Mouse (Mus musculus) skeletal muscle tissue, adult 2 months (tissue): Measurements from ENCODE around the gene Kcnip1.

ENCODE experiments used
- DNase-seq: peaks from one replicate; pipeline ENCODE4 v3.0.0-alpha.2; 2012; ENCODE audit warnings: low read depth, low spot score

Gene Kcnip1

GRCm38 (mm10) chr11:33761201-33761755, 231.7 kb downstream of the Kcnip1 start:
- DNase-seq: no peak

DNA sequence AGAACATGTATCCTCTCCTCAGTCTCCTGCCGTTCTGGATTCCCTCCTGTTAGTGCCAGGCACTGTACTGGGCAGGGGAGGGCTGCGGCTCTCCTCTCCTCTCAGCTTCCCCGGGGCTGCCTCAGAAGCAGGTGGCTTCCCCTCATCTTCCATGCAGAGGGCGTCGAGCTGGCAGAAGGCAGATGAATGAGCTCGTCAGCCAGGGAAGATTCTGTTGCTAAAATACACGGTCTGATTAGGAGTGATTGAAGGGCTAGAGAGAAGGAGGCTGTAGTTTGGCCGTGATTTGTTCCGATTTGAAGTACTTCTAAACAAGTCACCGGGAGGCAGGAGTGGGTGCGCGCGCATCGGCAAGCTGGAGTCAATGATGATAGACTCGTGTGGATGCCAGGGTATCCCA, 236.3 kb downstream of the Kcnip1 start:
- DNase-seq: no peak

GRCm38 (mm10) chr11:33752431-33752873, 240.5 kb downstream of the Kcnip1 start:
- DNase-seq: peak; percentile 7

DNA sequence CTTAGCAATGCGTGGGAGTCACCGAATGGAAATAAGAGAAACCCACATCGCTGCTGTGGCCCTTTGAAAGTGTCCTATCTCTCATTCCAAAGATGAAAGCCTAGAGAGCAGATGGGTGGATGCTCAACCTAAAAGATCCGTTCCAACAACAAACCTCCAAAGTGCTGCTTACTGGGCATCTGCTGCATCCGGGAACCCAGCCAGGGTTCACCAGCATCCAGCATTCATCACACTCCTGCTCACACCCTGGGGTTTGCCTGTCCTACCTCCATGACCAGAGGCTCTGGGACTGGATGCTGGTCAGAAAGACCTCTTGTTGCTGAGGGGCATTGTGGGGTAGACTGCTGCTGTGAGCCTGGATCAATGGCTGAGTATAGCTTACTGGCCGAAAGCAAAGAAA, 241.4 kb downstream of the Kcnip1 start:
- DNase-seq: no peak

- no peak for DNase-seq
These were observed 243.0 kb downstream of the Kcnip1 start for GRCm38 (mm10) chr11:33749979-33750378.

DNA sequence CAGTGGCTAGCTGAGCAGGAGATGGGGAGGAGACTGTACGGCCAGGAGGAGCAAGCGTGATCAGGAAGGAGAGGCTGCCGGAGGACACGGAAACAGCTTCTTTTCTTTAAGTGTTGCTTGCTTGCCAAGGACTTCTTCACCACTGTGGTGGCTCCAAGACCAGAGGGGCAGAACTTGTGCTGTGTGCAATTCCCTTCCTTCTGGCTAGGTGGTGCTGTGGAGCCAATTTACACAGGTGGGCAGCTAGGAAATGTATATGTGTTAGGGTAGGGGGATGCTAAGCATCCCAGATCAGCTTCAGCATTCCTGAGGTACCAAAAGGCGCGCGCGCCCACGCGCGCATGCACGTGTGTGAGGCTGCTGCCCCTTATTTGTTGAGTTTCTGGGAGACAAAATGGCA, 243.5 kb downstream of the Kcnip1 start:
- DNase-seq: no peak

- no peak for DNase-seq
These were observed 244.2 kb downstream of the Kcnip1 start for GRCm38 (mm10) chr11:33748754-33749153.

DNA sequence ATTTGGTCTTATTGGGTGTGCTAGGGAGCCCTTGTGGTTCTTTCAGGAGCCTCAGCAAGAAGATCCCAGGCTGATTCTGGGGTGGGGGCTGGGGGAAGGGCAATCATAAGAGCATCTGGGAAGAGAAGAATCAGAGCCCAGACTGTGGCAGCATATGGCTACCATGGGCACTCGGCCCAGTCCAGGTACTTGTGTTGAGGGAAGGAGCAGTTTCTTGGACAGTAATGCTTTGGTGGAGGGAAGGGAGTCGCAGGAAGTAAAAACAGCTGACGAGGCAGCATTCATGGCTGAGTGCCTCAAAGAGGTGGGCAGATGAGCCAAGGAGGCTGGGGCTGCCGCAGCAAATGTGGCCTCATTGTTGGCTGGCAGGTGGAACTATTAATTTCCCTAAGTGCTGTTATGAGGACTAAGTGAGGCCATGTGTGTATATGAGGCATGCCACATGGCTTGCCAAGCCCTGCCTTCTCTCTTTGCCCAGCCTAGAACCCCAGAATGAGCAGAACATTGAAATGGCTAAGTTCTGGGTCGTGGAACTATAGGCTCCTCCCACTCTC, 245.5 kb downstream of the Kcnip1 start:
- DNase-seq: no peak

- no peak for DNase-seq
These were observed 246.6 kb downstream of the Kcnip1 start for GRCm38 (mm10) chr11:33746402-33746801.

DNA sequence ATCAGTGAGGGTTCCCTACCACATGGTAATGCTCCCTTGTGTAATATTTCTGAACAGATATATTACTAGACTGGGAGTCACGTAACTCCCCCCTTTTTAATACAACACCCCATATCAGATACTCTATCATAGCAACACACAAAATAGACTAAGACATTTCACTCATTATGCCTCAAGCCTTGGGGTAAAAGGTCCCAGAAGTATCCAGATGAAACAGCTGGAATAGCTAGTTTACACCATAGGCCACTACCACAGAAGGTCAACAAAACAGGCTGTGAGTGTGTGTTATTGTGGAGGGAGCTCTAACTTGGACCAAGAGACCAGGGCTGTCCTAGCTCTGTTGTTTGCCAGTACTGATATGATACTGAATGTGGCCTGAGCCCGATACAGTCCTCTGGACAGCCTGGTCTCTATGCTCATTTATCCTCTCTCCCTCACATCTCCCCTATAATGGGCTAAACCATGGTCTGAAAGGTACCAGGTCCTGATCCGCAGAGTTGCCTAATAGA, 247.1 kb downstream of the Kcnip1 start:
- DNase-seq: no peak

DNA sequence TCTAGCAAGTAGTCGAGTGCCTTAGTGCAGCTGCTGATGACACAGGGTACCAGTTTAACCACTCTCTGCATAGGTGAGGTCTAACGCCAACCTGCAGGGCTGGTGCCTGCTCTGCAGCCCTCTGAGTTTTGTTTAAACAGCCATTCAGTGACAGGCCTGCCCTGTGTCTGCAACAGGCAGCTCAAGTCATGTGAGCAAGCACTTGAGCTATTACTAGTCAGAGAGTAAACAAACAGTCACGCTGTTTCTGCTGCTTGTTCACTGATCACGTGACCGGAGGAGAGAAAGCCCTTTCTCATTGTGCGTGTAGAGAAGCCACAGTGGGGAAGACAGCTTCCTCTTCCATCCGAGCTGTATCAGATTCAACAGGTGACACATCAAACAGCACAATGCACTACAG, 248.5 kb downstream of the Kcnip1 start:
- no peak for DNase-seq

DNA sequence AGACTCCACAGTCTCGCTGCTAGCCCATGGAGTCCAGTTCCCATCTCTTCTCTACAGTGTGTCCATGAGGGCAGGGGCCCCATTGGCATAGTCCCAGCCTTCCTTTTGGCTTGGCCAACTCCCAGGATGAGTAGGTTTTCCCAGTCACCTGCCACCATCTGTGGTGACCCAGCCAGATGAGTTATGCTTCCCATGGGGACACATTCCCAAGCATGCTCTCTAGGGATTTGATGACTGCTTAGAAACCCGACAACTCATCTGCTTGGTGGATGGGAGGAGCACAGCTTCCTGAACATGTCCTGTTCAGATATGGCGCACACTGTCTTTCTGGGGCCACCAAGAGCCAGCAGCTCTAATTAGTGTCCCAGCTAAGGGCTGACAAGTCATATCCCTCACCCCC, 252.8 kb downstream of the Kcnip1 start:
- DNase-seq: no peak

DNA sequence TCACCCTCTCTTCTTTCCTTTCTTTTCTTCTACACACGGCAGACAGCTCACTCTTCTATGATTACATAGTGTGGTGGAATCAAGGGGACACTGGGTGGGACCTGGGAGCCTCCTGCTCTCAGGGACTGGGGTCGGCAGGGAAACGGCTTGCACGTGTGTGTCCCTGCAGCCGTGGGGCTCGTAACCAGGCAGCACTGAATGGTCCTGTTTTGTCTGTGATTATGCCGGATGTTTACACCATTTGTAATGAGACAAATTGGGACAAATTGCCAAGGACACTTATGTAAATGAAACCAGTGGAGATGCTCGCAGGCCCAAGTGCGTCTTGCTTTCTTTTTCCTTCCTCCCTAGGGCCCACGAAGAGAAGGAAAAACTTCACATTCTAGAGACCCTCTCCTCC, 256.5 kb downstream of the Kcnip1 start:
- peak; percentile 10 for DNase-seq

DNA sequence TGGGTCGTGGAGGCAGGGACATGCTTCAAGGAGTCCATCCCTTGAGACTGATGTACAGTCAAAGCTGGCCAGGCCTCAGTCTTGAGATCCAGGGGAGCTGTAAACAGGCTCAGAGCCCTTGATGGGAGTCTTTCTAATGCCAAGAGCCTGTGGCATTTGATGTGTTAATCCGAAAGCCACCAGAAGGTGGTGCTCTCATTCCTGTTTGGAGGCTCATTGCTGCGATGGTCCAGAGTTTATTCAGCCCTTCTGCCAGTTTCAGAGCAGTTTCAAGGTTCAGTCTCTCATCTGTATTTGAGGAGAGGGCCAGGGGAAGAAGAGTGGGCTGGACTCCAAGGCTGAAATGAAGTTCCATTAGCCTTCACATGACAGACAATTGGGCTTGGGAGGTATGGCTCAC, 259.7 kb downstream of the Kcnip1 start:
- DNase-seq: peak; percentile 13

- DNase-seq: no peak
These were observed 260.6 kb downstream of the Kcnip1 start for GRCm38 (mm10) chr11:33732358-33732757.

GRCm38 (mm10) chr11:33721297-33721696, 271.7 kb downstream of the Kcnip1 start:
- DNase-seq: no peak

DNA sequence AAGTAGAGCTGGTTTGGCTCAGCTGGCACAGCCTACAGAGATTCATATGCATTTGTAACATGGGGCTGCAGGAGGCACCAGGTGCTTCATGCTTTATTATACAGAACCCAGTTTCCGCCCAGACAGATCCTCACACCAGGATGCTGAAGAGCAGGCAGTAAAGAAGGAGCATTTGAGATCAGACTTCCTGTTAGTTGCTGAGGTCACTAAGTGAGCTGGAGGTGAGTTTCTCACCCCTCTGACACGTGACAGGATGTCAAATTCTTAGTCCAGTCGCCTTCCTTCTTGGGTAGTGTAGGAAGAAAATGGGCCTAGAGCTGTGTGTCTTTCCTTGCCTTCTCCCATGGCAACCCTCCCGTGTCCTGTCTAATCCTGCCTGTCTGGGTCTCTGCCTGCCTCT, 286.2 kb downstream of the Kcnip1 start:
- DNase-seq: no peak

GRCm38 (mm10) chr11:33701958-33702459, 290.9 kb downstream of the Kcnip1 start:
- DNase-seq: no peak

DNA sequence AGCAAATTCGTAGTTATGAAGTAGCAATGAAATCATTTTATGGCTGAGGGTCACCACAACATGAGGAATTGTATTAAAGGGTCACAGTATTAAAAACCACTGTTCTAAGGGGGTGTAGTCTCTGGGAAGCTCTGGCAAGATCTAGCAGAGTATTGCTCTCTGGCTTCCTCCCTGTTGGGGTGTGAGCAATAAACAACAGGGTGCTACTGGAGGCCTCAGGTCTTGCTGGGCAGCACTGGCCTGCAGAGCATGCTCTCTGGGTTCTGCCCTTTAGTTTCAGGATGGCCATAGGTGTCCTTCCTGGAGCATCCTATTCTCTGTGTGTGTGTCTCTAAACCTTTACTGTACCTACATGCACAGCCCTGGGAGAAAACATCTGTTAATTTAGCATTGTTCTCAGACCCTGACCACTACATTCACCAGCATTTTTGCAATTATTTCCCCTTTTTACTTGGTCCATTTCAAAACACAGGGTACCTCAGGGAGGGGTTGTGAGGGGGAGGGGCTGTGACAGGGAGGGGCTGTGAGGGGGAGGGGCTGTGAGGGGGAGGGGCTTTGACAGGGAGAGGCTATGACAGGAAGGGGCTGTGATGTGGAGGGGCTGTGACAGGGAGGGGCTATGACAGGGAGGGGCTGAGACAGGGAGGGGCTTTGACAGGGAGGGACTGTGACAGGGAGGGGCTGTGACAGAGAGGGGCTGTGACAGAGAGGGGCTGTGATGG, 291.6 kb downstream of the Kcnip1 start:
- DNase-seq: no peak

- no peak for DNase-seq
These were observed 292.2 kb downstream of the Kcnip1 start for GRCm38 (mm10) chr11:33700725-33701124.

- no peak for DNase-seq
These were observed 302.8 kb downstream of the Kcnip1 start for GRCm38 (mm10) chr11:33690181-33690580.

DNA sequence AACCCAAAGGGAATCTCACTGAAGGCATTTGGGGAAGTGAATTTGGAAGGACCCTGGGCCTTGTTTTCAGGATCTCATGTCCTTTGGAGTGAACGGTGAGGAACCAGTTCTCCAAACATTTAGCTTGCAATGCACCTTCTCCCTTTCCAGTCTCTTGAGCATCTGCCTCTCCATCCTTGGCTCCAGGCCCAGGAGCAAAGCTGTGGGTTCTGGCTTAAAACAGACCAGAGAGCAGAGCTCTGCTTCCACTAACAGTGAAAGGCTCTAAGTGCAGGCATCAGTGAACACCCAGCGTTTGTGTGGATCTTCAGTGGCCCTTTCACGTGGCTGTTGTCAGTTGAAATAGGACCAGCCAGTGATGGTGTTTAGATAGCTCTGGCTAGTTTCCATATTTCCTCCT, 307.0 kb downstream of the Kcnip1 start:
- DNase-seq: no peak

DNA sequence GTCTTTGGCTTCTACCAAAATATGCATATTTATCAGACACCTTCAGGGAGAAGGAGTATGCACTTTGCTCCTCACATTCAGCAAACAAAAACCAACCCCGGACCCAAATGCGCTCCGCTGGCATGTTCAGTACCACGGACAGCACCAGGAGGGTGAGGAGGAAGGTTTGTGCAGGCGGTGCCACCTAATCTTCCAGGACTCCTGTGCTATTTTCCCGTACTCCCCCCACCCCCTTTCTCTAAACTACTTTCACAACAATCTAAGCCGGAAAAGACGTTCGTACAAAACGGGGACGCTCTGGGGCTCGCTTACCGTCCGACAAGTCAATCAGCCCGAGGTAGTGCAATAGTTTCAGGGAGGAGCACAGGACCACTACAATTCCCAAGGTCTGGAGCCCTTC, 312.8 kb downstream of the Kcnip1 start:
- DNase-seq: no peak
